Comparison of ENCODE assay signal across 17 mouse cellular contexts in genomic region chr6:112770996-112771395, GRCm38 (mm10).
"Had no signal": no experiment of that assay in that cellular context is flagged by ENCODE, and none has a peak within 500 bp of the region (broad histone marks: within the 10 kb centered on the region; RNA-seq: fewer than 3 reads in every experiment).

No protein-coding gene starts in this region.

- H3K9ac ChIP-seq: limb, embryonic 13.5 days; liver, embryonic 13.5 days; stomach, embryonic 15.5 days had no signal

- H3K36me3 ChIP-seq: limb, embryonic 10.5 days; liver, embryonic 13.5 days had no signal

- H3K4me2 ChIP-seq: limb, embryonic 13.5 days; liver, embryonic 13.5 days; midbrain, embryonic 11.5 days; stomach, embryonic 15.5 days had no signal

- H3K9me3 ChIP-seq: limb, embryonic 10.5 days; limb, embryonic 13.5 days; liver, embryonic 13.5 days; stomach, embryonic 15.5 days had no signal

- H3K4me3 ChIP-seq: limb, embryonic 10.5 days; limb, embryonic 13.5 days; liver, embryonic 13.5 days; stomach, embryonic 15.5 days had no signal

- H3K27ac ChIP-seq: limb, embryonic 10.5 days; limb, embryonic 13.5 days; liver, embryonic 13.5 days; stomach, embryonic 15.5 days had no signal

- DNase-seq: kidney, adult 18-20 months; kidney, postnatal 10 days; kidney, postnatal 4 days; liver; liver, embryonic 13.5 days; lung, adult 2 months; lung, postnatal 14 days; lung, postnatal 4 days; midbrain, embryonic 14.5 days; right cerebral cortex, adult 18-20 months; right cerebral cortex, postnatal 25 days; spleen, adult 18-20 months; thymus, postnatal 25 days had no signal

- H3K27me3 ChIP-seq: limb, embryonic 13.5 days; liver, embryonic 13.5 days; stomach, embryonic 15.5 days had no signal

- H3K4me1 ChIP-seq: limb, embryonic 10.5 days; limb, embryonic 13.5 days; liver, embryonic 13.5 days; stomach, embryonic 15.5 days had no signal
